ENCODE assay signal across 23 mouse cellular contexts in the genomic region with DNA sequence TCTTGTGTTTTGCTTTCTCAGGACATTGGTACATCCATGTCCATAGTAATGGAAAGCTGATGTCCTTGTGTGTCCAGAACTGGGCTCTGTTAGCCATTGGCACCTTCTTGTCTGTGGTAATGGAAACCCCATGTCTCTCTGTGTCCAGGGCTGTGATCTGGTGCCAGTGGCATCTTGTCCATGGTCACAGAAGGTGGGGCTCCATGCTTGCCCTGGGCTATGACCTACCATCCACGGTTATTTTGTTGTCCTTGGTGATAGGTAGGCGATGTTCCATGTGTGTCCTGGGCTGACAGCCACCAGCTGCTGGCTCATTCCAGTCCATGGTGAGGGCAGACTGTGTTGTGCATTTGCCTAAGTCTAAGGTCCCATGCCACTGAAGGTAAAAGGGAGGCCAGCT. TPM values are rescaled to one million over a fixed set of nuclear protein-coding genes. Genes with fewer than 3 reads are reported as not detected.
"Had no signal": no experiment of that assay in that cellular context is flagged by ENCODE, and none has a peak within 500 bp of the region (broad histone marks: within the 10 kb centered on the region; RNA-seq: fewer than 3 reads in every experiment).

No protein-coding gene starts in this region.

- H3K27me3 ChIP-seq: kidney, embryonic 15.5 days; limb, embryonic 12.5 days; limb, embryonic 15.5 days; liver, embryonic 12.5 days; liver, embryonic 15.5 days; stomach, embryonic 15.5 days had no signal

- DNase-seq: kidney, postnatal 10 days; kidney, postnatal 36 days; layer of hippocampus, postnatal 36 days; left cerebral cortex, postnatal 4 days; lung, adult 2 months; lung, postnatal 14 days; lung, postnatal 4 days; midbrain, embryonic 14.5 days; right cerebral cortex, adult 18-20 months; right cerebral cortex, postnatal 14 days; right cerebral cortex, postnatal 4 days; spleen, adult 18-20 months; thymus, postnatal 25 days had no signal

- H3K4me3 ChIP-seq: kidney, embryonic 15.5 days; left cerebral cortex, adult 2 months; limb, embryonic 12.5 days; limb, embryonic 15.5 days; liver, embryonic 12.5 days; liver, embryonic 15.5 days; stomach, embryonic 15.5 days had no signal

- H3K36me3 ChIP-seq: kidney, embryonic 15.5 days; limb, embryonic 12.5 days; limb, embryonic 15.5 days; liver, embryonic 12.5 days; liver, embryonic 15.5 days; stomach, embryonic 15.5 days had no signal

- H3K27ac ChIP-seq: kidney, embryonic 15.5 days; left cerebral cortex, adult 2 months; limb, embryonic 12.5 days; limb, embryonic 15.5 days; liver, embryonic 12.5 days; liver, embryonic 15.5 days; stomach, embryonic 15.5 days had no signal

- H3K9me3 ChIP-seq: kidney, embryonic 15.5 days; liver, embryonic 12.5 days; liver, embryonic 15.5 days had no signal

- ATAC-seq: liver, embryonic 12.5 days had no signal

- H3K4me2 ChIP-seq: kidney, embryonic 15.5 days; limb, embryonic 12.5 days; limb, embryonic 15.5 days; liver, embryonic 12.5 days; liver, embryonic 15.5 days; midbrain, embryonic 11.5 days; stomach, embryonic 15.5 days had no signal

- H3K9ac ChIP-seq: kidney, embryonic 15.5 days; limb, embryonic 12.5 days; limb, embryonic 15.5 days; liver, embryonic 12.5 days; liver, embryonic 15.5 days; stomach, embryonic 15.5 days had no signal

- H3K4me1 ChIP-seq: kidney, embryonic 15.5 days; limb, embryonic 12.5 days; liver, embryonic 12.5 days; liver, embryonic 15.5 days had no signal

RNA-seq across cellular contexts. Expression of gene Adamts2, which starts 48.2 kb away (rescaled TPM):
- total RNA-seq: megakaryocyte progenitor cell, adult 5-6 weeks; megakaryocyte-erythroid progenitor cell, adult 5-6 weeks had no signal
